Comparison of ENCODE assay signal across 10 mouse cellular contexts in the genomic region with DNA sequence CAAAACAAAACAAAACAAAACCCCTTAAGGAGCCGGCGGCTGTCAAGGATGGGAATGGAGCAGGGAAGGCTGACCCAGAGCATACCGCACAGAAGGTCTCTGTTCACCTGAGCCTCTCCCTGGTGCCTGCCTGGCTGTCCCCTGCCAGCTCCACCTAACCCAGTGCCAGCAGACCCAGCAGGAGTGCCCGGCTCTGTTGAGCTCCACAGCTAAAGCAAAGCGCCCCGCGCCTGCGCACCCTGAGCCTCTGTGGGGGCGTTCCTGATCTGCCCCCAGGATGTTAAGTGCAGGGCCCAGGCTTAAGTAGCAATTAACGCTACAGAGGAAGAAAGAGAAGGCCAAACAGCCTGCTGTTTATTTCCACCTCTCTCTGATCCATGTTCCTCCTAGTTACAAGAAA.
DNase-seq lines count a peak whose midpoint lies in the region; ATAC-seq and TF ChIP-seq lines count a peak whose summit lies in the region.
"Had no signal": no experiment of that assay in that cellular context is flagged by ENCODE, and none has a peak within 500 bp of the region (broad histone marks: within the 10 kb centered on the region; RNA-seq: fewer than 3 reads in every experiment).

No protein-coding gene starts in this region.

- WGBS in midbrain, embryonic 11.5 days, result 12% methylated on average over 10 of the region's 10 CpGs
- WGBS in midbrain, postnatal 0 days, result 20% methylated on average over 10 of the region's 10 CpGs
- WGBS in forebrain, embryonic 14.5 days, result 1% methylated on average over 10 of the region's 10 CpGs
- WGBS in midbrain, embryonic 16.5 days, result 8% methylated on average over 10 of the region's 10 CpGs
- WGBS in intestine, postnatal 0 days, result 42% methylated on average over 10 of the region's 10 CpGs

- no peak overlapping the region for H3K27ac ChIP-seq in midbrain, embryonic 11.5 days (ENCODE audit: low read depth, low read length)
- no peak overlapping the region for H3K27ac ChIP-seq in midbrain, postnatal 0 days (ENCODE audit: low read depth, low read length)
- H3K27ac ChIP-seq in forebrain, embryonic 14.5 days (ENCODE audit: low read depth, low read length), result peak overlapping the region; percentile 33; the same call in 1 of the 2 replicates
- no peak overlapping the region for H3K27ac ChIP-seq in midbrain, embryonic 16.5 days (ENCODE audit: low read length)
- H3K27ac ChIP-seq in intestine, postnatal 0 days (ENCODE audit: low read depth, low read length), result no peak overlapping the region

- H3K4me2 ChIP-seq in midbrain, embryonic 11.5 days, result no peak overlapping the region
- H3K4me2 ChIP-seq in midbrain, postnatal 0 days (ENCODE audit: low read depth, low read length, poor library complexity, severe bottlenecking), result no peak overlapping the region
- H3K4me2 ChIP-seq in forebrain, embryonic 14.5 days (ENCODE audit: low read length), result peak overlapping the region; percentile 14; the same call in 1 of the 2 replicates
- H3K4me2 ChIP-seq in midbrain, embryonic 16.5 days (ENCODE audit: low read length), result no peak overlapping the region
- no peak overlapping the region for H3K4me2 ChIP-seq in intestine, postnatal 0 days (replicated peaks; ENCODE audit: low read depth)

- H3K36me3 ChIP-seq in midbrain, embryonic 11.5 days (ENCODE audit: control insufficient read depth, insufficient read depth, low read length), result no peaks in the 10 kb centered on the region
- no peaks in the 10 kb centered on the region for H3K36me3 ChIP-seq in midbrain, postnatal 0 days (ENCODE audit: insufficient read depth, low read length)
- H3K36me3 ChIP-seq in forebrain, embryonic 14.5 days (ENCODE audit: control insufficient read depth, insufficient read depth, low read length), result no peaks in the 10 kb centered on the region
- H3K36me3 ChIP-seq in midbrain, embryonic 16.5 days (ENCODE audit: control insufficient read depth, insufficient read depth, low read length), result no peaks in the 10 kb centered on the region
- H3K36me3 ChIP-seq in intestine, postnatal 0 days (ENCODE audit: control insufficient read depth, insufficient read depth), result no peaks in the 10 kb centered on the region

- ATAC-seq in midbrain, embryonic 11.5 days (ENCODE audit: low FRiP score), result no peak
- ATAC-seq in midbrain, postnatal 0 days (ENCODE audit: low FRiP score), result no peak
- peak; percentile 74 for ATAC-seq in forebrain, embryonic 14.5 days
- no peak for ATAC-seq in midbrain, embryonic 16.5 days
- no peak for ATAC-seq in intestine, postnatal 0 days

- peaks cover 31% of the 10 kb centered on the region for H3K27me3 ChIP-seq in midbrain, embryonic 11.5 days (ENCODE audit: control insufficient read depth, insufficient read depth, low read length)
- 0 out of 2 replicates have a peak, but pooled peaks cover 3% of the 10 kb centered on the region for H3K27me3 ChIP-seq in midbrain, postnatal 0 days (ENCODE audit: insufficient read depth, low read length)
- peaks cover 18% of the 10 kb centered on the region for H3K27me3 ChIP-seq in forebrain, embryonic 14.5 days (replicated peaks; ENCODE audit: control insufficient read depth, insufficient read depth, low read length)
- H3K27me3 ChIP-seq in midbrain, embryonic 16.5 days (ENCODE audit: control insufficient read depth, insufficient read depth, low read depth, low read length), result peaks cover 8% of the 10 kb centered on the region; the same call in 1 of the 2 replicates
- no peaks in the 10 kb centered on the region for H3K27me3 ChIP-seq in intestine, postnatal 0 days (replicated peaks; ENCODE audit: control insufficient read depth, insufficient read depth, low read length)

- H3K4me3 ChIP-seq in midbrain, embryonic 11.5 days (ENCODE audit: low read depth, low read length), result no peak overlapping the region
- no peak overlapping the region for H3K4me3 ChIP-seq in midbrain, postnatal 0 days (ENCODE audit: low read depth, low read length)
- no peak overlapping the region for H3K4me3 ChIP-seq in forebrain, embryonic 14.5 days (ENCODE audit: low read depth, low read length)
- H3K4me3 ChIP-seq in midbrain, embryonic 16.5 days (ENCODE audit: low read depth, low read length), result no peak overlapping the region
- H3K4me3 ChIP-seq in intestine, postnatal 0 days (ENCODE audit: low read depth, low read length), result no peak overlapping the region
- H3K4me3 ChIP-seq: myocyte had no signal

- DNase-seq in midbrain, embryonic 11.5 days (ENCODE audit: low spot score, missing footprints), result no peak
- DNase-seq in midbrain, postnatal 0 days (ENCODE audit: low spot score), result no peak
- DNase-seq in cerebellum, adult 8-10 months, result peak; percentile 84
- peak; percentile 70 for DNase-seq in forebrain, embryonic 14.5 days (ENCODE audit: low spot score)
- DNase-seq in urinary bladder, postnatal 4 days (ENCODE audit: low spot score in 2 of 2), result no peak
- DNase-seq in frontal cortex, postnatal 14 days (ENCODE audit: low spot score in 2 of 2), result no peak
- DNase-seq: thymus, postnatal 4 days had no signal

- H3K9ac ChIP-seq in midbrain, embryonic 11.5 days (ENCODE audit: low read length), result 0 out of 2 replicates have a peak overlapping the region, but pooled peaks have one; percentile 15
- H3K9ac ChIP-seq in midbrain, postnatal 0 days (replicated peaks; ENCODE audit: low read length, poor library complexity, severe bottlenecking), result no peak overlapping the region
- H3K9ac ChIP-seq in forebrain, embryonic 14.5 days (ENCODE audit: low read length), result peak overlapping the region; percentile 25; the same call in 1 of the 2 replicates
- 0 out of 2 replicates have a peak overlapping the region, but pooled peaks have one; percentile 40 for H3K9ac ChIP-seq in midbrain, embryonic 16.5 days (ENCODE audit: low read depth, low read length)
- H3K9ac ChIP-seq in intestine, postnatal 0 days (ENCODE audit: low read depth, low read length), result no peak overlapping the region

- H3K4me1 ChIP-seq in midbrain, embryonic 11.5 days (ENCODE audit: control insufficient read depth, insufficient read depth, low read length), result peaks cover 12% of the 10 kb centered on the region
- no peaks in the 10 kb centered on the region; the same call in 1 of the 2 replicates for H3K4me1 ChIP-seq in midbrain, postnatal 0 days (ENCODE audit: insufficient read depth, low read length)
- peaks cover 26% of the 10 kb centered on the region for H3K4me1 ChIP-seq in forebrain, embryonic 14.5 days (ENCODE audit: control insufficient read depth, insufficient read depth, low read length)
- H3K4me1 ChIP-seq in midbrain, embryonic 16.5 days (ENCODE audit: control insufficient read depth, insufficient read depth, low read length), result peaks cover 24% of the 10 kb centered on the region
- no peaks in the 10 kb centered on the region for H3K4me1 ChIP-seq in intestine, postnatal 0 days (replicated peaks; ENCODE audit: control insufficient read depth, insufficient read depth, low read length)

- no peaks in the 10 kb centered on the region for H3K9me3 ChIP-seq in midbrain, embryonic 11.5 days (ENCODE audit: control insufficient read depth, low read length)
- no peaks in the 10 kb centered on the region for H3K9me3 ChIP-seq in midbrain, postnatal 0 days (ENCODE audit: low read length)
- no peaks in the 10 kb centered on the region for H3K9me3 ChIP-seq in forebrain, embryonic 14.5 days (replicated peaks; ENCODE audit: control insufficient read depth, low read length)
- H3K9me3 ChIP-seq in midbrain, embryonic 16.5 days (replicated peaks; ENCODE audit: control insufficient read depth, low read length, poor library complexity, severe bottlenecking), result no peaks in the 10 kb centered on the region
- no peaks in the 10 kb centered on the region for H3K9me3 ChIP-seq in intestine, postnatal 0 days (ENCODE audit: control insufficient read depth)

- TF ChIP-seq CTCF in midbrain, postnatal 0 days (IDR thresholded peaks at IDR 0.05), result no peak
- no peak for TF ChIP-seq CTCF in intestine, postnatal 0 days (IDR thresholded peaks at IDR 0.05; ENCODE audit: low read depth)

Comparison
In these comparisons a context has a peak if more than half of its experiments do, and no peak if none do; other contexts are left out.
1. H3K9ac ChIP-seq: peak in midbrain, embryonic 11.5 days (single experiment), forebrain, embryonic 14.5 days (single experiment) and midbrain, embryonic 16.5 days (single experiment); none in midbrain, postnatal 0 days (single experiment) and intestine, postnatal 0 days (single experiment).
2. DNase-seq: peak in cerebellum, adult 8-10 months (single experiment) and forebrain, embryonic 14.5 days (single experiment); none in midbrain, embryonic 11.5 days (single experiment), midbrain, postnatal 0 days (single experiment), urinary bladder, postnatal 4 days (0 of 2) and frontal cortex, postnatal 14 days (0 of 2).